Mouse (Mus musculus) embryonic fibroblast, embryonic 13.5 days (primary cell): ENCODE data around the gene Lrrc17.

Source experiments
- CTCF ChIP-seq: IDR thresholded peaks from 2 replicates; pipeline ENCODE4 v1.5.1; 2011; ENCODE audit warnings: mild to moderate bottlenecking, control low read depth, low read length, moderate library complexity, borderline replicate concordance; ENCODE audit not compliant: insufficient read depth
- POLR2A ChIP-seq: IDR thresholded peaks from 2 replicates; pipeline ENCODE4 v1.6.1; 2011; ENCODE audit warnings: low read depth, mild to moderate bottlenecking, control low read depth, low read length, moderate library complexity

GRCm38 (mm10) chr5:21496321-21496720, 47.0 kb upstream of the Lrrc17 start:
- no peak for TF ChIP-seq POLR2A
- no peak for TF ChIP-seq CTCF
